Mouse (Mus musculus) erythroblast, embryonic 14.5 days (primary cell): ENCODE data around the gene Gmppb. TPM values are rescaled to one million over a fixed set of nuclear protein-coding genes. Genes with fewer than 3 reads are reported as not detected.
"Not testable (repeated sequence)": the region's sequence is repeated elsewhere in the genome, so short reads cannot be mapped to it uniquely, and the experiment has no call there.

Experiments
- H3K27me3 ChIP-seq: 2 replicates; pipeline ENCODE4 v1.6.1; 2012; ENCODE audit warnings: inconsistent platforms; ENCODE audit not compliant: control insufficient read depth
- H3K36me3 ChIP-seq: 2 replicates; pipeline ENCODE4 v1.6.1; 2012; ENCODE audit warnings: mild to moderate bottlenecking, inconsistent platforms; ENCODE audit not compliant: control insufficient read depth
- H3K4me1 ChIP-seq: 2 replicates; pipeline ENCODE4 v1.6.1; 2012; ENCODE audit warnings: inconsistent platforms; ENCODE audit not compliant: control insufficient read depth
- H3K4me3 ChIP-seq: replicated peaks from 2 replicates; pipeline ENCODE3; 2012; ENCODE audit warnings: moderate library complexity, mild to moderate bottlenecking, inconsistent platforms
- H3K9me3 ChIP-seq: 2 replicates; pipeline ENCODE4 v1.6.1; 2012; ENCODE audit warnings: low read length, inconsistent platforms, mixed read lengths; ENCODE audit not compliant: control insufficient read depth
- GATA1 ChIP-seq: IDR thresholded peaks from 2 replicates; pipeline ENCODE4 v1.6.1; 2012; ENCODE audit warnings: low read length, inconsistent platforms, mixed read lengths
- TAL1 ChIP-seq: IDR thresholded peaks from 3 replicates; pipeline ENCODE4 v1.6.1; 2012; ENCODE audit warnings: low read length, inconsistent platforms, mixed read lengths
- polyA plus RNA-seq: library from polyadenylated mRNA; stranded (reverse); fragments of >175 nt; gene quantifications from 2 replicates; pipeline ENCODE4 v1.2.3, GENCODE M21; 2012

Gmppb gene
- 0.32 and 0.61 TPM in 2 replicates for polyA plus RNA-seq

- Histone ChIP-seq H3K27me3 (no peaks in the 10 kb centered on the region), H3K4me1 (peaks cover 85% of the 10 kb centered on the region), H3K4me3 (peak within 1 kb of the TSS; percentile 73), H3K9me3 (no peaks in the 10 kb centered on the region), H3K36me3 (peaks cover 84% of the 10 kb centered on the region)
- TF ChIP-seq GATA1 (no peak), TAL1 (no peak)
Observed at GRCm38 (mm10) chr9:108049016-108049455, at the start of gene Gmppb. TSS of gene Gmppb (plus strand) at chr9:108049242.

- Histone ChIP-seq H3K4me1 (peaks cover 55% of the 10 kb centered on the region), H3K36me3 (peaks cover 34% of the 10 kb centered on the region), H3K9me3 (no peaks in the 10 kb centered on the region), H3K4me3 (peak within 1 kb of the TSS; percentile 87), H3K27me3 (no peaks in the 10 kb centered on the region; the same call in 1 of the 2 replicates)
- TF ChIP-seq GATA1 (no peak), TAL1 (no peak)
Observed at GRCm38 (mm10) chr9:108001922-108002770, 46.9 kb upstream of the Gmppb start, which contains the start of gene Ip6k1. TSS of gene Ip6k1 (plus strand) at chr9:108002501.

- Histone ChIP-seq H3K9me3 (no peaks in the 10 kb centered on the region), H3K4me1 (peaks cover 59% of the 10 kb centered on the region), H3K36me3 (peaks cover 39% of the 10 kb centered on the region), H3K4me3 (peak overlapping the region; percentile 87), H3K27me3 (no peaks in the 10 kb centered on the region; the same call in 1 of the 2 replicates)
- no peak for TF ChIP-seq GATA1
Observed at GRCm38 (mm10) chr9:108002778-108003530, 46.1 kb upstream of the Gmppb start.

GRCm38 (mm10) chr9:108003531-108003890 is 45.5 kb upstream of the Gmppb start:
- Histone ChIP-seq H3K4me1 (peaks cover 63% of the 10 kb centered on the region), H3K9me3 (no peaks in the 10 kb centered on the region), H3K4me3 (peak overlapping the region; percentile 87), H3K27me3 (no peaks in the 10 kb centered on the region; the same call in 1 of the 2 replicates), H3K36me3 (peaks cover 44% of the 10 kb centered on the region)
- TF ChIP-seq GATA1, result no peak
- no peak for TF ChIP-seq TAL1

GRCm38 (mm10) chr9:108008041-108008440 is 41.0 kb upstream of the Gmppb start:
- H3K27me3 ChIP-seq, result no peaks in the 10 kb centered on the region
- peaks cover 54% of the 10 kb centered on the region for H3K4me1 ChIP-seq
- no peak for TF ChIP-seq GATA1
- TF ChIP-seq TAL1, result no peak
- H3K9me3 ChIP-seq, result no peaks in the 10 kb centered on the region
- peaks cover 88% of the 10 kb centered on the region for H3K36me3 ChIP-seq
- no peak overlapping the region for H3K4me3 ChIP-seq

- Histone ChIP-seq H3K9me3 (no peaks in the 10 kb centered on the region), H3K36me3 (peaks cover 93% of the 10 kb centered on the region), H3K27me3 (no peaks in the 10 kb centered on the region), H3K4me3 (no peak overlapping the region), H3K4me1 (peaks cover 33% of the 10 kb centered on the region)
- TF ChIP-seq GATA1 (no peak), TAL1 (no peak)
Observed at GRCm38 (mm10) chr9:108010385-108010784, 38.7 kb upstream of the Gmppb start.

- Histone ChIP-seq H3K36me3 (peaks cover 94% of the 10 kb centered on the region), H3K4me1 (peaks cover 15% of the 10 kb centered on the region)
- not testable (repeated sequence) for H3K9me3 ChIP-seq, H3K4me3 ChIP-seq, H3K27me3 ChIP-seq
Observed at GRCm38 (mm10) chr9:108013577-108013976, 35.5 kb upstream of the Gmppb start.

- no peaks in the 10 kb centered on the region for H3K27me3 ChIP-seq
Observed at GRCm38 (mm10) chr9:108017127-108017526, 31.9 kb upstream of the Gmppb start.

GRCm38 (mm10) chr9:108020741-108021140 is 28.3 kb upstream of the Gmppb start:
- no peaks in the 10 kb centered on the region for H3K27me3 ChIP-seq
- H3K4me1 ChIP-seq, result peaks cover 6% of the 10 kb centered on the region
- TF ChIP-seq TAL1 (no peak), GATA1 (no peak)
- no peak overlapping the region for H3K4me3 ChIP-seq
- H3K9me3 ChIP-seq, result no peaks in the 10 kb centered on the region
- H3K36me3 ChIP-seq, result peaks cover 86% of the 10 kb centered on the region

More at GRCm38 (mm10) chr9:108017127-108017526, 31.9 kb upstream of the Gmppb start:
- Histone ChIP-seq H3K4me1 (peaks cover 7% of the 10 kb centered on the region), H3K9me3 (no peaks in the 10 kb centered on the region), H3K4me3 (no peak overlapping the region), H3K36me3 (peaks cover 88% of the 10 kb centered on the region)
- no peak for TF ChIP-seq TAL1
- no peak for TF ChIP-seq GATA1
